Mouse (Mus musculus): Measurements from ENCODE around the gene Mical3. TPM values are rescaled to one million over a fixed set of nuclear protein-coding genes. Genes with fewer than 3 reads are reported as not detected.

Mical3 gene
- 100 to 1,000 TPM; 127 to 141 TPM for total RNA-seq (2021)
- long read RNA-seq, experiment 1, partial matches to known transcripts = 8 of 25 reads
- long read RNA-seq, experiment 1, other reads (novel, unspliced or antisense) = 17 of 25 reads
- long read RNA-seq, experiment 2, full-length matches to known transcripts = 2 of 31 reads
- long read RNA-seq, experiment 2, partial matches to known transcripts = 13 of 31 reads
- long read RNA-seq, experiment 2, other reads (novel, unspliced or antisense) = 16 of 31 reads

DNA sequence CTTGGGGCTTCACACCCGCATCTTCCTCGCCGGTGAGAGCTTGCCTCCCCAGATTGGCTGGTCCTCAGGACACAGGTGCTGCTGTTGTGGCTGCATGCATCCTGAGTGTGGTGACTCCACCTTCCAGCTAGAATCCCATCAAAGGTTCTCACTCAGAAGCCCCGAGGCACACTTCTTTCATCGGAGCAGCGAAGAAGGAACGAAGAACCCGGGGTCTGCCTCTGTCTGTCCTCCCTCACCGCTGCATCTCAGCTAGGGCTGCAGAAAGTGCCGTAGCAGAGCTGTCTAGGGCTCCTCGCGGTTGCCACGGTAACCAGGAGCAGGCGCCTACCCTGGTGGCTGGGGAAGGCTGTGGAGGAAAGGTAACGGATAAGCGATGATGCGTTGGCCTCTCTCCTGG lies at the start of gene Mical3:
TSS of gene Mical3 (minus strand) at position 227 of the 400 bp plus-strand sequence.
- Histone ChIP-seq H3K27ac (peak within 1 kb of the TSS; percentile 97), H3K4me3 (peak within 1 kb of the TSS; percentile 55)
- peak; percentile 24 for TF ChIP-seq CTCF (IDR thresholded peaks at IDR 0.05)
- intact Hi-C loops (cut with DNase I) = loop anchor here (2.0 to 5.0 kb wide), 3 partner anchors 48 to 160 kb away; no protein-coding TSS in a partner anchor
- DNase-seq (ENCODE audit: extremely low spot score in 1 of 2, low spot score in 2 of 2) = peak; percentile 79

DNA sequence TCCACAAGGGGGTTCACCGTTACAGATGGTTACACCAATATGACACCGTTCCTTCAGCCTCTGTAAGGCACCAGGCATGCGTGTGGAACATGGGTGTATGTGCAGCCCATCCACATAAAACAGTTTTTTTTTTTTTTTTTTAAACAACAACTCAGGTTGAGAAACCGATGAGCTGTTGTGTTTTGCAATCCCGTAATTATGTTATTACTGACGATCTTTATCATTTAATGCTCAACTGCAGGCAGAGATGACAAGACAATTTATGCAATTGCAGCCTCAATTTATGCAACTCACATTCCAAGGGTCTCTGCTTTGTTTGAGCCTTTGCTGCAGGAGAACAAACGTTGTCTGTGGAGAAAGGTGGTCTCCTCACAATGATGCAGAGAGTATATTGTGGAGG lies 49.0 kb upstream of the Mical3 start:
- Histone ChIP-seq H3K27ac (no peak overlapping the region), H3K4me3 (no peak overlapping the region)
- TF ChIP-seq CTCF (IDR thresholded peaks at IDR 0.05) = no peak
- intact Hi-C loops (cut with DNase I) = loop anchor here (2.0 to 10.0 kb wide), 7 partner anchors 49 to 355 kb away; partner anchors contain the start of gene Mical3
- no peak for DNase-seq (ENCODE audit: extremely low spot score in 1 of 2, low spot score in 2 of 2)

DNA sequence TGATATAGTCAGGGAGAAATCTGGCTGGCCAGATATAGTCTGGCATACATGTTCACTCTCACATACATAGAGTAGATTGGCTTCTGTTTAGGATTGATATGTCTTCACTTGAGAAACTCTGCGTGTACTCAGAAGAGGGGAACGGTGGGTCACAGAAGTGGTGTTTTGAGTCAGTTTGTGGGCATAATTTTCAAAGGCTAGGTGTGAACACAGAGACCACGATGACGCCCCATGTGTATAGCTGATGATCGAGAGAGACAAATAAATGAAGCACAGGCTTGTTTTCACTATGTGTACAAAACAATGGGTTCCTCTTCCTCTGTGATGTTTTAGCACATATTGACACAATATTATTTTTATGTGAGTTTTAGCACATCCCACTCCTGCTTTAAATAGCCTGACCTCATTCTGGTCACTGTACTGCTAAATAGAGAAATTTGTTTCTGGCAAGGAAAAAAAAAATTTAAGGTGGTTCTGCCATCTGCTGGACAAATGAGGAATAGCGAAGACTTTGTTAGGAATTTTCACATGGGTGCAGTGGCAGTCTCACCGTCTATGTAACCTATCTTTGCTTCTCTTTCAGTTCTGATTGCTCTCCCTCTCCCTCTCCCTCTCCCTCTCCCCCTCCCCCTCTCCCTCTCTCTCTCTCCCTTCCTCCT lies 48.0 kb upstream of the Mical3 start:
- DNase-seq (ENCODE audit: extremely low spot score in 1 of 2, low spot score in 2 of 2) = peak; percentile 73 to 74
- intact Hi-C loops (cut with DNase I) = loop anchor here (2.0 to 5.0 kb wide), 5 partner anchors 48 to 280 kb away; partner anchors contain the start of gene Mical3
- Histone ChIP-seq H3K27ac (peak overlapping the region; percentile 12), H3K4me3 (no peak overlapping the region)
- peak; percentile 80 for TF ChIP-seq CTCF (IDR thresholded peaks at IDR 0.05)

DNA sequence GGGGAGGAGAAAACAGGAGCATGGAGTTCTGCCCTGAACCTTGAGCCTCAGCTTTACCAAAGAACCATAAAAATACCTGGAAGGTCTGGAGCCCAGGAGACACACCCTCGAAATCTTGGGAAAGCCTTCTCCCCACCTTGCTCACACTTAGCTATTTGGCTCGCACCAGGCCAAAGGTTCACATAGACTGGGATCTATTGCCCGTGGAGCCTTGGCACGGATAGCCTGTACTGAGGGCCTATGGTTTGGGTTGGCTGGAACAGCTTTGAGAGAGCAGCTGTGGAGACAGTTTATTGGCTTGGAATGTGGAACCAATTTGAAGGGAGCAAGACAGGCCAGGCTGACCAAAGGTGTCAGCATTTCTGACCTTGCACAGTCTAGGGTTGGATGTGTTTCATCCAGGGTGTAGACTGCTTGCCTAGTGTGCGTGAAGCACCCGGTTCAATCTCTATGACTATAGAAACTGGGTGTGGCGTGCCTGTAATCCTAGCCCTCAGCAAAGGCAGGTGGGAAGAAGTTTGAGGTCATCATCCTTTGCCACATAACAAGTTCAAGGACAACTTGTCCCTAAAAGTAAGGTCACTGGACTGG lies 46.4 kb upstream of the Mical3 start:
- TF ChIP-seq CTCF (IDR thresholded peaks at IDR 0.05) = no peak
- H3K4me3 ChIP-seq = no peak overlapping the region
- no peak overlapping the region for H3K27ac ChIP-seq
- no peak for DNase-seq (ENCODE audit: extremely low spot score in 1 of 2, low spot score in 2 of 2)
- intact Hi-C loops (cut with DNase I) = loop anchor here (5.0 kb wide), 2 partner anchors 65 to 165 kb away; no protein-coding TSS in a partner anchor

DNA sequence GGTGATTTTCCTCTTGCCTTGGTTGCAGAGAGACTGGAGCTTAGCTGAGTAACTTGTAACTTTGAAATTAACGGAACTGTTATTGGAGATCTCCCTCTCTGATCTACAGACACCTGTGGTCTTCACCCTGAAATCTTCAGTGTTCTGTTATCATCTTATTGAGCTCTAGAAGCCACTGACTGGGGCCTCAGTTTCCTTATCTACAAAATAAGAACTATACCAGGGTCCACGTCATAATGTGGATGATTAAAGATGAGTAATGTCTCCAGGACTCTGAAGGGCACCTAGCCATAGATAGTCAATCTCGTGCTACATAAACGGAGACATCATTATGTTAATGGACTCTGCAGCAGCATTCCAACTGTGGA lies 45.9 kb upstream of the Mical3 start:
- H3K4me3 ChIP-seq = no peak overlapping the region
- H3K27ac ChIP-seq = no peak overlapping the region
- intact Hi-C loops (cut with DNase I) = loop anchor here (5.0 kb wide), 2 partner anchors 64 to 164 kb away; no protein-coding TSS in a partner anchor
- no peak for TF ChIP-seq CTCF (IDR thresholded peaks at IDR 0.05)
- DNase-seq (ENCODE audit: extremely low spot score in 1 of 2, low spot score in 2 of 2) = no peak

DNA sequence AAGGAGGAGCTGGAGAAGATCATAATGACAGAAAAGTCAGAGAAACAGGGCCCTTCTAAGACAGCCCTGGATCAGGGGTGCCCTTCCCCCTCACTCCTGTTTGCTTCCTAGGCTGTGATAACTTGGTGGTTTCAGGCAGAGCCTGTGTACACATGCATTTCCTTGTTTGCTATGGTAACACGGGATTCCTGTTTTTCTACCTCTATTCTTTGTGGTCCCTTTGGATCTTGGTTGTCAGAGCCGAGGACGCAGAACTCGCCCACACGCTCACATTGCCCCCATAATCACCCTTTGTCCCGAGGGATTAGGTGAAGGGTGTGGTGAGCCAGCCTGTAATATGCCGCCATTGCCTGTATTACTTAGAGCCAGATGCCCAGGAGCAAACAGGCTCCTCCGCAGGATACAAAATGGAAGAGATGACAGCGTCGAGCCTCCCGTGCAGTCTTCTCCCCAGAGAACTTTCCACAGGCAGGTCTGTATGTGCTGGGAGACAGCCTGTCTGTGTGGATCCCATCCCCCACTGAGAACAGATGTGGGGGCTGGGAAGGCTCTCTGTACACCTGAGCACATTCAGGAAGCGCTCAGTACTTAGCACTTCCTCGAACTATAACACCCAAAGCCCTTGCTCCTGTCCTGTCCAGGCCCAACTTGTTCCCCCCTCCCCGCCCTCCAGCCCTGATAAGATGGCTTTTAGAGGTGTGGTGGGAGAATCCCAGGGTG lies 45.4 kb upstream of the Mical3 start:
- no peak for TF ChIP-seq CTCF (IDR thresholded peaks at IDR 0.05)
- intact Hi-C loops (cut with DNase I) = loop anchor here (5.0 kb wide), 2 partner anchors 64 to 164 kb away; no protein-coding TSS in a partner anchor
- no peak overlapping the region for H3K27ac ChIP-seq
- no peak overlapping the region for H3K4me3 ChIP-seq
- no peak for DNase-seq (ENCODE audit: extremely low spot score in 1 of 2, low spot score in 2 of 2)

DNA sequence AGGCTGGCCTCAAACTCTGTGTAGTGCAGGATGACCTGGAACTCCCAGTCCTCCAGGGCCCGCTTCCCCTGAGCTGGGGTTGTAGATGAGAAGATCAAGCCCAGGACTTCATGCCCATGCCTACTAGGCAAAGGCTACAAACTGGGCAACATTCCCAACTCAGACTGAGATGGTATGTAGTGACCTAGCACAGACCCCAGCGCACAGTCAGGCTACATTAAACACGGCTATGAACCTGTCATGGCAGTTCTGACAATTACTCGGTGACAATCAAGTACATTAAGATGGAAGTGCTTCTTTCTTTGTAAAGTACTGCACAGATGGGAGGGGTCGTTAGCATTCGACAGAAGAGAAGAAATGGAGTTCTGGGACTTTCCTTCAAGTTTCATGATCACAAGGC lies 44.0 kb upstream of the Mical3 start:
- H3K4me3 ChIP-seq = no peak overlapping the region
- no peak for DNase-seq (ENCODE audit: extremely low spot score in 1 of 2, low spot score in 2 of 2)
- intact Hi-C loops (cut with DNase I) = loop anchor here (5.0 kb wide), 2 partner anchors 62 to 162 kb away; no protein-coding TSS in a partner anchor
- no peak overlapping the region for H3K27ac ChIP-seq
- no peak for TF ChIP-seq CTCF (IDR thresholded peaks at IDR 0.05)

DNA sequence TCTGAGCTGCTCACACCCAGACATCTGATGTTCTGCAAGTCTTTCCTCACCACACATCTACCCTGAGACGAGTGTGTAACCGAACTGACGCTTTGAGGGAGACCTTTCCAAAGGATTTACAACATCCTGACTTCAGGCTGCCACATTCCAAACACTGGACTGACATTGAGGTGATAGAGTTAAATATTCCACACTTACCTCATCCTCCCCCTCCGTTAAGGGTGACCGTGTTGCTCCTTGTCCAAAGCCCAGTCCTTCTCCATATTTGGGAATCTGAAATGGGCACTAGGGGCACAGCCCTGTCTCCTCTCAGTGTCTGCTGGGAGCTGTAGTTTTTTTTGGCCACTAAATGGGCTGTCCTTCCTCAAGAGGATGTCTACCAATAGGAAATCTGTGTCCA lies 42.7 kb upstream of the Mical3 start:
- TF ChIP-seq CTCF (IDR thresholded peaks at IDR 0.05) = no peak
- Histone ChIP-seq H3K4me3 (no peak overlapping the region), H3K27ac (no peak overlapping the region)
- intact Hi-C loops (cut with DNase I) = no loop called here
- DNase-seq (ENCODE audit: extremely low spot score in 1 of 2, low spot score in 2 of 2) = no peak

DNA sequence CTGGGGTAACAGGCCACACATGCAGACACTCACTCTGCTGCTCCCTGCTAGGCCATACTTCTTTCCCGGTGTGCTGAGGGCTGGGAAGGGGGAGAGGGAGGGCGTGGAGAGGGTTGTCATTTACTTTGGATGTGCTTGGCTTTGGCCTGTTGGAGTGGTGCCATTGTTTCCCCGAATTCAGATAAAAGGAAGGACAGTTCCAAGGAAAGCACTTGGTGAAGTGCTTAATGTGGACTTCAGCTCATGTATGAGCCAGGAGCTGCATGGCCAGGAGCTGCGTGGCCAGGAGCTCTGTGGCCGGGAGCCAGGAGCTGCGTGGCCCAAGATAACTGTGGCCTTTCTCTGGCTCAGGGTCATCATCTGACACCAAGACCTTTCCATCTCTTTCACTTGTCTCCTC lies 40.3 kb upstream of the Mical3 start:
- intact Hi-C loops (cut with DNase I) = no loop called here
- no peak for TF ChIP-seq CTCF (IDR thresholded peaks at IDR 0.05)

DNA sequence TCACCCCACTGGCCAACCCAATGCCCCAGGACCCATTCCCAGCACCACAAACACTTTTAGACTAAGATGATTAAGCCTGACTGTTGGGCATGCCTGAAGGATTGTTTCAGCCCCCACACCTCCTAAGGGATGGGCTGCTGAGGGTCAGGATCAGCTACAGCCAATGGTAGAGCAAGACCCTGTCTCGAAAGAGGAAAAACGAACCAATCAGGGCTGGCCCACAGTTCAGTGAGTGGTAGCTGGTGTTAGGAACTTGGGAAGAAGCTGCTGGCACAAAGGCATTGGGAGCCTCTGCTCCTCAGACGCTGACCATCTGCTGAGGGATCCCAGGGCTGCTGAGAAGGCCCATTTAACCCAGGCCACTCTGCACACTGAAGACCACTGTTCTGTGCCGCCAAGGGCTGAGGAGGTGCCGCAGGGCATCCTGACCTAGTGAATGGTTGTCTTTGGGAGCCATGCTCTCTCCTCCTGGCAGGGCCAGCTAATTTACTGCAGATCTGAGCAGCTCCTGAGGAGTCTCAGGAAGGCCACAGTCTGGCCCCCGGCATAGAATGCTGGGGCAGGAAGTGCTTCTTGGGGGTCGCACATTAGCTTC lies 36.7 kb upstream of the Mical3 start:
- Histone ChIP-seq H3K4me3 (no peak overlapping the region), H3K27ac (no peak overlapping the region)
- intact Hi-C loops (cut with DNase I) = no loop called here
- no peak for TF ChIP-seq CTCF (IDR thresholded peaks at IDR 0.05)
- no peak for DNase-seq (ENCODE audit: extremely low spot score in 1 of 2, low spot score in 2 of 2)

More for the DNA sequence above, 40.3 kb upstream of the Mical3 start:
- no peak for DNase-seq (ENCODE audit: extremely low spot score in 1 of 2, low spot score in 2 of 2)
- Histone ChIP-seq H3K27ac (no peak overlapping the region), H3K4me3 (no peak overlapping the region)

DNA sequence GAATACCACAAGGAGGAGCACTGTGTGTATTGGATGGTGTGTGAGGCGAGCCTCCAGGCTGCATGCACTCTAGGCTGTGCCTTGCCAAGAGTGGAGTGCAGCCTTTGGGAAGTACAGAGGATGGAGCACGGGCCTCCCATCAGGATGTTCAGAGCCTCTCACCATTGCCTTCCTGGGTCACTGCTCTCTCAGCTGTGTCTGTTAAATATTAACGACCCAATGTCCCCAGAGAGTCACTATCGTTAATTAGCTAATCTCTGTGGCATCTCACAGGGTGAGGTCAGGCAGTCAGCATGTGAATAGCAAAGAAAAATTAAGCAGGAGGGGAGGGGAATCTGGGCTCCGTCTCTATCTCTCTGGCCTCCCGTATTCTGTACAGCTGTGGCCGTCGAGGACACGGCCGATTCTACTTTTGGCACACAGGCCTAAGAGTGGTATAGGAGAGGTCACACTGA lies 35.3 kb upstream of the Mical3 start:
- intact Hi-C loops (cut with DNase I) = no loop called here
- Histone ChIP-seq H3K27ac (no peak overlapping the region), H3K4me3 (no peak overlapping the region)
- no peak for TF ChIP-seq CTCF (IDR thresholded peaks at IDR 0.05)
- no peak for DNase-seq (ENCODE audit: extremely low spot score in 1 of 2, low spot score in 2 of 2)
